Mouse (Mus musculus) layer of hippocampus, adult 2 months (tissue): Measurements from ENCODE around the gene Lysmd2. TPM values are rescaled to one million over a fixed set of nuclear protein-coding genes. Genes with fewer than 3 reads are reported as not detected.

ENCODE experiments used
- DNase-seq, 2 experiments: peaks; one replicate each; pipeline ENCODE4 v3.0.0; 2022; ENCODE audit warnings: low spot score in 2 of 2
- H3K27ac ChIP-seq: fragments of 200-600 bp; 2 replicates; pipeline ENCODE4 v1.8.1; 2022
- H3K4me3 ChIP-seq: fragments of 200-600 bp; 2 replicates; pipeline ENCODE4 v1.8.1; 2022; ENCODE audit warnings: mild to moderate bottlenecking
- CTCF ChIP-seq: fragments of 200-600 bp; conservative IDR thresholded peaks from 2 replicates; pipeline ENCODE4 v1.8.1; 2022; ENCODE audit warnings: antibody characterized with exemption, mild to moderate bottlenecking, moderate library complexity
- total RNA-seq, 2 experiments: library from RNA; stranded (reverse); gene quantifications; 2 replicates each; pipeline ENCODE4 v1.2.3; 2021

The Lysmd2 gene
- total RNA-seq, 2 experiments from 2014 or later = 56.6 to 60.3 TPM

DNA sequence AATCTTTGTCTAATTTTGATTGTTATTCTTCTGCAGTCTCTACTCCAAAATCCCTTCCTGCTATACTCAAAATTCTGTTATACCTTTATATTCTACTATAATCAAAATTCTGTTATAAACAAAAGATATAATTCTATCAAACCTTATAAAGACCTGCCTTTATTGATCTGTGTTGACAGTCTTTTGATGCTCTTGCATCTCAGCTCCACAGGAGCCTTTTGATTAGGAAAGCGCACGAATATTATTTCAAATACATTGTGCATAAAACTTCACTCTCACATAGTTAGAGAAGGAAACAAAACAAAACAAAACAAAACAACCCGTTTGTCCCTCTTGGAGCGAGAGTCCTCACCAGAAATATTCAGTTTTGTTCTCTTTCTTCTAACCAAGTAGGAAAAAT is 58.8 kb downstream of the Lysmd2 start:
- DNase-seq = no peak
- Histone ChIP-seq H3K27ac (peak overlapping the region; percentile 97), H3K4me3 (peak overlapping the region; percentile 80)
- TF ChIP-seq CTCF = no peak

GRCm38 (mm10) chr9:75684772-75685171 is 59.2 kb downstream of the Lysmd2 start:
- H3K27ac ChIP-seq = peak overlapping the region; percentile 97
- DNase-seq = peak in 1 of 2 experiments; percentile 56
- peak overlapping the region; percentile 80 for H3K4me3 ChIP-seq
- no peak for TF ChIP-seq CTCF

Other genes starting within 250 kb of the Lysmd2 start
- gene Mapk6, start 215.7 kb upstream of the Lysmd2 start, total RNA-seq = 10 to 100 TPM; 23.5 to 24.8 TPM
- 10 to 100 TPM; 24.1 to 24.3 TPM for gene Leo1, start 184.2 kb upstream of the Lysmd2 start, total RNA-seq
- 10 to 100 TPM; 37.6 to 40.5 TPM for gene Tmod3, start 66.1 kb upstream of the Lysmd2 start, total RNA-seq
- 100 to 1,000 TPM; 376 to 380 TPM for gene Tmod2, start 14.4 kb upstream of the Lysmd2 start, total RNA-seq
- gene Scg3, start 58.3 kb downstream of the Lysmd2 start, total RNA-seq = 100 to 1,000 TPM; 270 to 283 TPM
- 1 to 10 TPM in 1 of 2 experiments, under 1 TPM in 1; 0.81 to 1.2 TPM for gene Bmp5, start 149.6 kb downstream of the Lysmd2 start, total RNA-seq